Mouse (Mus musculus) small intestine, adult 2 months (tissue): Measurements from ENCODE around the gene Clic3. TPM values are rescaled to one million over a fixed set of nuclear protein-coding genes. Genes with fewer than 3 reads are reported as not detected.

Source experiments
- H3K27ac ChIP-seq: fragments of 200-500 bp; 2 replicates; pipeline ENCODE4 v1.5.1; 2012; ENCODE audit warnings: low read depth, low read length, control low read depth, inconsistent platforms; ENCODE audit not compliant: insufficient read depth
- H3K27me3 ChIP-seq: fragments of 200-500 bp; 2 replicates; pipeline ENCODE4 v1.6.1; 2012; ENCODE audit warnings: mild to moderate bottlenecking, moderate library complexity, low read length, inconsistent platforms; ENCODE audit not compliant: control insufficient read depth, insufficient read depth
- H3K36me3 ChIP-seq: fragments of 200-500 bp; 2 replicates; pipeline ENCODE4 v1.6.1; 2012; ENCODE audit warnings: mild to moderate bottlenecking, low read length, control low read depth, inconsistent platforms; ENCODE audit not compliant: control insufficient read depth, insufficient read depth
- H3K4me1 ChIP-seq: fragments of 200-500 bp; 2 replicates; pipeline ENCODE4 v1.6.1; 2012; ENCODE audit warnings: low read length, inconsistent platforms, mixed read lengths; ENCODE audit not compliant: control insufficient read depth, insufficient read depth, insufficient read length
- H3K4me3 ChIP-seq: fragments of 200-500 bp; 2 replicates; pipeline ENCODE4 v1.5.1; 2012; ENCODE audit warnings: low read depth, mild to moderate bottlenecking, control low read depth, inconsistent platforms, low read length, moderate library complexity
- CTCF ChIP-seq: fragments of 200-500 bp; IDR thresholded peaks from 2 replicates; pipeline ENCODE4 v1.5.1; 2012; ENCODE audit warnings: low read depth, mild to moderate bottlenecking, control low read depth, inconsistent platforms, low read length, moderate library complexity, mixed read lengths; ENCODE audit not compliant: insufficient replicate concordance, insufficient read length; ENCODE audit errors: extremely low read depth
- POLR2A ChIP-seq: fragments of 200-500 bp; IDR thresholded peaks from 2 replicates; pipeline ENCODE4 v1.6.1; 2012; ENCODE audit warnings: low read depth, mild to moderate bottlenecking, control low read depth, inconsistent platforms, low read length, moderate library complexity
- WGBS: fragments of 180-500 bp; shearing (Covaris S2); methylation state at CpG from one replicate; pipeline ENCODE4 v1.1.7; 2018; 5-methylcytosine and 5-hydroxymethylcytosine counted together
- polyA plus RNA-seq: library from polyadenylated mRNA; depleted of rRNA; stranded (reverse); fragments of >200 nt; gene quantifications from 2 replicates; pipeline ENCODE4 v1.2.3, GENCODE M21; 2012

Clic3 gene
- polyA plus RNA-seq, 1 experiment, result 0.38 TPM

DNA sequence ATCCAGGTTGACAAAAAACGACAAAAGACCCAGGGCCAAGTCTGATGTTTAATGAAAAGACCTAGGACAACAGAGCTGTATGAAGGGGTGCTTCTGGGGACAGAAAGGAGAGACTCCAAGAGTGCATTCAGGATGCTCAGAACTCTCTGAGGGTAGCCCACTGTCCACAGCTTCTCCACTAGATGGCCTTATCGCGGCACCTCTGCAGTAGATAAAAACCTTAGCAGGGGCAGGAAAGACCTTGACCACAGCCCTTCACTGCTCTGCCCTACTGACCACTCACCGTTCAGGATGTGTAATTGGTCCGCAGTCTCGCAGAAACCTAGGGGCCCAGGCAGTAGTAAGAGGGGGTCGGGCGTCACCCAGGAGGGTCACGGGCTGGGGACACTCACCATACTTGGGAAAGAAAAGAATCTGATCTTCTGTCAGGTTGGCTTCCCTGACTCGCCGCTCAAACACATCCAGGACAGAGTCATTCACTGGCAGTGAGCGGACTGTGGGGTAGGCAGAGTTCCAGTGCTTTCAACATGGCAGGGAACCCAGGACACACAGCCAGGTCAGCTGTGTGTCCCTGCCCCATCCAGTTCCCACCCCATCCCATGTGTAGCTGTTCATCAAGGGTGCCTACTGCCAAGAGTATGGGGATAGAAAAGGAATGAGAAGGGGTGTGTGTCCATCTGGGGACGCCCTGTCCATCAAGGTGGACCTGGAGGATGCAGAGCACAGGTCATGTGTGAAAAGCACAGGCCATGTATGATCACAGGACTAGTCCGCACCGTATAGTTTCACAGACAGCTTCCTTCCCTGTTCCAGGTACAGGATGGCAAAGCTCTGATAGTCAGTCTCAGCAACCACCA, 42.2 kb downstream of the Clic3 start:
- WGBS, result 81% methylated on average over 15 of the region's 15 CpGs
- H3K27ac ChIP-seq, result no peak overlapping the region
- H3K4me3 ChIP-seq, result no peak overlapping the region
- H3K27me3 ChIP-seq, result no peaks in the 10 kb centered on the region
- peaks cover 26% of the 10 kb centered on the region for H3K4me1 ChIP-seq
- H3K36me3 ChIP-seq, result peaks cover 5% of the 10 kb centered on the region; the same call in 1 of the 2 replicates
- no peak for TF ChIP-seq POLR2A
- TF ChIP-seq CTCF, result no peak

DNA sequence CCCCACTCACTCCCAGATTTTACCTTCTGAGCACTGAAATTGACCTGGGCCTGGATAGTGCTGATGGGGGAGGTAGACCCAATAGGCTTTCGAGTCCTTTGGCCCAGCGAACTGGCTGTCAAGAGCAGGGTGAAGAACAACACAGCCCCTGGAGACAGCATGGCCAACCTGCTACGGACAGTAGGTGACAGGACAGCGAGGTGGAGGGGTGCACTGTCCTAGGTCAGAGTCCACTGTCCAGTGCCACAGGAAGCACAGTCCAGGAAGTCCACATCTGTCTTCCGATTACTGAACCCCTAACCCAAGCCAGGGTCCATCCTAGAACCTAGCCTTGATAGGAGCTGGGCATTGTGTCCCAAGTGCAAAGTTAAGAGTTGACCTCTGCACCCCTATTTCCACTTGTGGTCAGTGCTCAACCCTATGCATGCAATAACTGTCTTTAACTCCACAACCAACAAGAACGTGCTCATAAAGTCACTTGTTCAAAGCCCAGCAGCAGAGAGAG, 43.5 kb downstream of the Clic3 start:
- Histone ChIP-seq H3K27ac (peak overlapping the region; percentile 86), H3K27me3 (no peaks in the 10 kb centered on the region), H3K36me3 (peaks cover 16% of the 10 kb centered on the region), H3K4me1 (peaks cover 26% of the 10 kb centered on the region), H3K4me3 (peak overlapping the region; percentile 55)
- no peak for TF ChIP-seq POLR2A
- no peak for TF ChIP-seq CTCF
- WGBS, result 52% methylated on average over 6 of the region's 6 CpGs

DNA sequence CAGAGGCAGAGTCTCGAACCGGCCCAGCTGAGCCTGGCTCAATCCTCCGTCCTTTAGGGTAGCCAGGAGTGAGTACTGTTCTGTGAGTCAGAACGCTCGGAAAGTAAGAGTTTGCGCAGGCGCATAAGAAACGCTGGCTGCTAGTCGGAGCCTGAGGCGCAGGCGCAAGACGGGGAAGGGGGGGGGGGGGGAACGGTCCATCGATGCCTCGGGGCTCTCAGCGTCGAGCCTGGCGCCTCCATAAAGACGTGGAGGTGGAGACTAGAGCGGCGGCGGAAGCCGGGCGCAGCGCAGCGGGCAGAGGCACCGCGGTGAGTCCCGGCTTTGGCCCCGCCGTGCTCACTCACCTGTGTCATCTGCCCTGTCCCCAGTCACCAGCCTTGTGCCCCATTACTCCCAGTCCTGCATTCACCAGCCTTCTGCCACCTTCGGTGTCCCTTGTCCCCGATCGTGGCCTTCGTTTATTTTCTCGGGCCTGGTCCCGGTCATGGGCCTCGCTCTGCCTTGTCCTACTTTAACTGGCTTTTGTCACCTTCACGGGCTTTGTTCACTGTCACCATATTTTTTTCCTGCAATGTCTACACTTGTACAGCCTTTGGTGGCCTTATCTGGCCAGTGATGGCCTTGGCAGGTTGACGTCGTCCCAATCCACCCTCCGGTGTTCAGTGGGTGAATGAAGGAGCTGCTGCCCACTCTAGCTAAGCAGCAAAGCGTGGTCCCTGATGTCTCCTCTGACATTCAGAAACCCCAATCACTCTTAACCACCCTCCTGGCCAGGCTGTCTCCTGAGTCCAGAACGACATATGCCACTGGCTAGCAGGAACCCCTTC, 44.2 kb downstream of the Clic3 start, which contains the start of gene Fbxw5:
Gene Fbxw5 (plus strand): TSS at position 175 of the 830 bp plus-strand sequence.
- under 1% methylated on average over 41 of the region's 44 CpGs for WGBS
- H3K27ac ChIP-seq, result peak within 1 kb of the TSS; percentile 86
- TF ChIP-seq POLR2A, result peak; percentile 70
- TF ChIP-seq CTCF, result no peak
- H3K4me1 ChIP-seq, result peaks cover 26% of the 10 kb centered on the region
- H3K4me3 ChIP-seq, result peak within 1 kb of the TSS; percentile 94
- H3K36me3 ChIP-seq, result peaks cover 19% of the 10 kb centered on the region
- no peaks in the 10 kb centered on the region for H3K27me3 ChIP-seq

DNA sequence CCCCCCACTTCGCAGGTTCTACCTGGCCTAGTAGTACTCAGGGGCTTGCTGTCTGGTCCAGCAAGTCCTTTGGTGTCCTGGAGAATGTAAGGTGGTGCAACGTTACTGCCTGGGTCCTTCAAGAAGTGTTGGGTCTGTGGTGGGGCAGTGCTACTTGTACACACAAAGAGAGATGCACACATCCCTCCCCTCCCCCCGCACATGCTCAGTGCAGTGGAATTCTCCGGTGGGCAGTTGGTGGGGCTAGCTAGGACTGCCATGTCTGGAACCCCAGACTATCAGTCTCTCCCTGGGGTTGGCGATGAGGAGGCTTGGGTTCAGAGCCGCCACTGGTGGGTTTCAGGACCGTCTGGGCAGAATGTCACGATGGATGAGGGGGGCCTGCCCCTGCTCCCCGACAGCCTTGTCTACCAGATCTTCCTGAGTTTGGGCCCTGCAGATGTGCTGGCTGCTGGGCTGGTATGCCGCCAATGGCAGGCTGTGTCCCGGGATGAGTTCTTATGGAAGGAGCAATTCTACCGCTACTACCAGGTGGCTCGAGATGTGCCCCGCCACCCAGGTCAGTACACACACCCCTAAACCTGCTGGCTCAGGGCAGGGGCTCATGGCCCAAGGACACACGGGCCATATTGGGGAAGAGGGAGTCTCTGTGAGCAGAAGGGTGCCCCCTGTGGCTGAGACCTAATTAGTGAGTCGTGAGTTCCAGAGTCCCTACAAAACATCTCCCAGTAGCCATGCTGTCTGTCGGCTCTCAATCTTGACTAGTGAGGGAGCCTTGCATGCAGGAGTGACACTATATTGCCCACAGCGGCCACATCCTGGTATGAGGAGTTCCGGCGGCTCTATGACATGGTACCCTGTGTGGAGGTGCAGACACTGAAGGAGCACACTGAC, 45.2 kb downstream of the Clic3 start, which contains the start of gene C8g:
Gene C8g (minus strand): TSS at position 127 of the 894 bp plus-strand sequence.
- peaks cover 19% of the 10 kb centered on the region for H3K36me3 ChIP-seq
- H3K27ac ChIP-seq, result peak within 1 kb of the TSS; percentile 83
- 62% methylated on average over 20 of the region's 20 CpGs for WGBS
- no peaks in the 10 kb centered on the region for H3K27me3 ChIP-seq
- H3K4me3 ChIP-seq, result peak within 1 kb of the TSS; percentile 94
- H3K4me1 ChIP-seq, result peaks cover 26% of the 10 kb centered on the region
- TF ChIP-seq POLR2A (no peak), CTCF (no peak)

DNA sequence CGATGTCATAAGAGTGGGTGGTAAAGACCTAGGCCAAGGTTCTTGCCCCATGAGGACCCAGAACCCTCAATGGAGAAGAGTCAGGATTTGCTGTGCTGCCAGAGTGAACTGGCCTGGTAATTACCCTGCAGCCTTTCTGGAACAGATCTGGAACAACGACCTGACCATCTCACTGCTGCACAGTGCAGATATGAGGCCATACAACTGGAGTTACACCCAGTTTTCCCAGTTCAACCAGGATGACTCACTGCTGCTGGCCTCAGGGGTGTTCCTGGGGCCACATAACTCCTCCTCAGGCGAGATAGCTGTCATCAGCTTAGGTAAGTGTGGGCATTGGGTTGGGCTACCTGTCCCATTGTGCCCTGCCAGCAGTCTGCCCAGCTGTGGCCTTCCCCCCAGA, 46.1 kb downstream of the Clic3 start:
- no peak for TF ChIP-seq POLR2A
- no peak for TF ChIP-seq CTCF
- peaks cover 19% of the 10 kb centered on the region for H3K36me3 ChIP-seq
- peak overlapping the region; percentile 7; the same call in 1 of the 2 replicates for H3K27ac ChIP-seq
- H3K4me3 ChIP-seq, result no peak overlapping the region
- 52% methylated on average over 3 of the region's 3 CpGs for WGBS
- no peaks in the 10 kb centered on the region for H3K27me3 ChIP-seq
- peaks cover 26% of the 10 kb centered on the region for H3K4me1 ChIP-seq

DNA sequence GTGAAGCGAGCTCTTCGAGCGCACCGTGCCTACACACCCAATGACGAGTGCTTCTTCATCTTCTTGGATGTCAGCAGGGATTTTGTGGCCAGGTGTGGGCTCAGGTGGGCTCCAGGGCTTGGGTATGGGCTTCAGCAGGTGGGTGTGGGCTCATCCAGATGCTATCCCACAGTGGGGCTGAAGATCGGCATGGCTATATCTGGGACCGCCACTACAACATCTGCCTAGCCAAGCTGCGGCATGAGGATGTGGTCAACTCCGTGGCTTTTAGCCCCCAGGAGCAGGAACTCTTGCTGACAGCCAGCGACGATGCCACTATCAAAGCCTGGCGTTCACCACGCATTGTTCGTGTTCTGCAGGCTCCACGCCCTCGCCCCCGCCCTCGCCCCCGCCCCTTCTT, 47.9 kb downstream of the Clic3 start:
- Histone ChIP-seq H3K36me3 (peaks cover 19% of the 10 kb centered on the region), H3K27ac (no peak overlapping the region), H3K27me3 (no peaks in the 10 kb centered on the region), H3K4me1 (peaks cover 22% of the 10 kb centered on the region), H3K4me3 (no peak overlapping the region)
- 87% methylated on average over 19 of the region's 19 CpGs for WGBS
- TF ChIP-seq POLR2A (no peak), CTCF (no peak)
